Mouse (Mus musculus): ENCODE results near the gene Aldh18a1. TPM values are rescaled to one million over a fixed set of nuclear protein-coding genes. Genes with fewer than 3 reads are reported as not detected.
A peak's percentile ranks its signal among the peaks of the same experiment; 100 is the strongest.

Aldh18a1 gene
- polyA plus RNA-seq, 1 experiment from 2014 or later: 75.4 TPM

- Histone ChIP-seq H3K27ac (ENCODE audit: low read depth, low read length) (no peak overlapping the region), H3K4me3 (ENCODE audit: low read depth, low read length) (peak overlapping the region; percentile 76; the same call in 1 of the 2 replicates), H3K9ac (ENCODE audit: low read length) (no peak overlapping the region; the same call in 1 of the 2 replicates), H3K27me3 (ENCODE audit: control insufficient read depth, insufficient read depth, low read length) (no peaks in the 10 kb centered on the region), H3K4me2 (peak overlapping the region; percentile 87), H3K36me3 (ENCODE audit: control insufficient read depth, insufficient read depth, low read length) (no peaks in the 10 kb centered on the region), H3K4me1 (ENCODE audit: control insufficient read depth, insufficient read depth, low read length) (peaks cover 4% of the 10 kb centered on the region; the same call in 1 of the 2 replicates), H3K9me3 (ENCODE audit: control insufficient read depth, low read length) (no peaks in the 10 kb centered on the region)
- WGBS: 26% methylated on average over 5 of the region's 5 CpGs
- DNase-seq (ENCODE audit: low spot score, missing footprints) (peak; percentile 81), ATAC-seq (ENCODE audit: low FRiP score) (no peak)
Measured at GRCm38 (mm10) chr19:40511679-40512309, 76.5 kb downstream of the Aldh18a1 start.

GRCm38 (mm10) chr19:40511100-40511439, 77.2 kb downstream of the Aldh18a1 start:
- DNase-seq (ENCODE audit: low spot score, missing footprints) (peak; percentile 67), ATAC-seq (ENCODE audit: low FRiP score) (no peak)
- Histone ChIP-seq H3K4me1 (ENCODE audit: control insufficient read depth, insufficient read depth, low read length) (peaks cover 4% of the 10 kb centered on the region; the same call in 1 of the 2 replicates), H3K4me2 (no peak overlapping the region), H3K27me3 (ENCODE audit: control insufficient read depth, insufficient read depth, low read length) (no peaks in the 10 kb centered on the region), H3K4me3 (ENCODE audit: low read depth, low read length) (no peak overlapping the region), H3K9me3 (ENCODE audit: control insufficient read depth, low read length) (no peaks in the 10 kb centered on the region), H3K27ac (ENCODE audit: low read depth, low read length) (no peak overlapping the region), H3K36me3 (ENCODE audit: control insufficient read depth, insufficient read depth, low read length) (no peaks in the 10 kb centered on the region), H3K9ac (ENCODE audit: low read length) (no peak overlapping the region)
- WGBS: 83% methylated on average over 8 of the region's 8 CpGs

GRCm38 (mm10) chr19:40510387-40511099, 77.7 kb downstream of the Aldh18a1 start:
- H3K4me1 ChIP-seq (ENCODE audit: control insufficient read depth, insufficient read depth, low read length): peaks cover 4% of the 10 kb centered on the region; the same call in 1 of the 2 replicates
- no peak for ATAC-seq (ENCODE audit: low FRiP score)
- no peak overlapping the region for H3K27ac ChIP-seq (ENCODE audit: low read depth, low read length)
- peak; percentile 76 for DNase-seq (ENCODE audit: low spot score, missing footprints)
- H3K9ac ChIP-seq (ENCODE audit: low read length): no peak overlapping the region
- H3K4me3 ChIP-seq (ENCODE audit: low read depth, low read length): no peak overlapping the region
- H3K36me3 ChIP-seq (ENCODE audit: control insufficient read depth, insufficient read depth, low read length): no peaks in the 10 kb centered on the region
- WGBS: 81% methylated on average over 13 of the region's 13 CpGs
- no peak overlapping the region for H3K4me2 ChIP-seq
- no peaks in the 10 kb centered on the region for H3K9me3 ChIP-seq (ENCODE audit: control insufficient read depth, low read length)
- no peaks in the 10 kb centered on the region for H3K27me3 ChIP-seq (ENCODE audit: control insufficient read depth, insufficient read depth, low read length)

- WGBS: 86% methylated on average over 2 of the region's 2 CpGs
- Histone ChIP-seq H3K4me3 (ENCODE audit: low read depth, low read length) (no peak overlapping the region), H3K4me1 (ENCODE audit: control insufficient read depth, insufficient read depth, low read length) (peaks cover 4% of the 10 kb centered on the region; the same call in 1 of the 2 replicates), H3K27me3 (ENCODE audit: control insufficient read depth, insufficient read depth, low read length) (no peaks in the 10 kb centered on the region), H3K9ac (ENCODE audit: low read length) (no peak overlapping the region), H3K36me3 (ENCODE audit: control insufficient read depth, insufficient read depth, low read length) (no peaks in the 10 kb centered on the region), H3K27ac (ENCODE audit: low read depth, low read length) (no peak overlapping the region), H3K4me2 (no peak overlapping the region), H3K9me3 (ENCODE audit: control insufficient read depth, low read length) (no peaks in the 10 kb centered on the region)
- DNase-seq (ENCODE audit: low spot score, missing footprints) (peak; percentile 77), ATAC-seq (ENCODE audit: low FRiP score) (no peak)
Measured at GRCm38 (mm10) chr19:40509274-40509673, 79.0 kb downstream of the Aldh18a1 start.

GRCm38 (mm10) chr19:40508851-40509250, 79.4 kb downstream of the Aldh18a1 start:
- H3K27ac ChIP-seq (ENCODE audit: low read depth, low read length): no peak overlapping the region
- no peaks in the 10 kb centered on the region for H3K36me3 ChIP-seq (ENCODE audit: control insufficient read depth, insufficient read depth, low read length)

GRCm38 (mm10) chr19:40506965-40507364, 81.3 kb downstream of the Aldh18a1 start:
- H3K9ac ChIP-seq (ENCODE audit: low read length): no peak overlapping the region
- ATAC-seq (ENCODE audit: low FRiP score) (no peak), DNase-seq (ENCODE audit: low spot score, missing footprints) (peak; percentile 35)
- no peak overlapping the region for H3K27ac ChIP-seq (ENCODE audit: low read depth, low read length)
- no peak overlapping the region for H3K4me3 ChIP-seq (ENCODE audit: low read depth, low read length)
- H3K4me1 ChIP-seq (ENCODE audit: control insufficient read depth, insufficient read depth, low read length): peaks cover 2% of the 10 kb centered on the region; the same call in 1 of the 2 replicates
- 90% methylated on average over 3 of the region's 3 CpGs for WGBS
- H3K4me2 ChIP-seq: no peak overlapping the region
- H3K9me3 ChIP-seq (ENCODE audit: control insufficient read depth, low read length): no peaks in the 10 kb centered on the region
- H3K36me3 ChIP-seq (ENCODE audit: control insufficient read depth, insufficient read depth, low read length): no peaks in the 10 kb centered on the region
- H3K27me3 ChIP-seq (ENCODE audit: control insufficient read depth, insufficient read depth, low read length): no peaks in the 10 kb centered on the region

More at GRCm38 (mm10) chr19:40508851-40509250, 79.4 kb downstream of the Aldh18a1 start:
- H3K9me3 ChIP-seq (ENCODE audit: control insufficient read depth, low read length): no peaks in the 10 kb centered on the region
- ATAC-seq (ENCODE audit: low FRiP score) (no peak), DNase-seq (ENCODE audit: low spot score, missing footprints) (peak; percentile 82)
- H3K27me3 ChIP-seq (ENCODE audit: control insufficient read depth, insufficient read depth, low read length): no peaks in the 10 kb centered on the region
- peaks cover 4% of the 10 kb centered on the region; the same call in 1 of the 2 replicates for H3K4me1 ChIP-seq (ENCODE audit: control insufficient read depth, insufficient read depth, low read length)
- no peak overlapping the region for H3K4me3 ChIP-seq (ENCODE audit: low read depth, low read length)
- 65% methylated on average over 2 of the region's 2 CpGs for WGBS
- H3K9ac ChIP-seq (ENCODE audit: low read length): no peak overlapping the region
- H3K4me2 ChIP-seq: no peak overlapping the region

- no peaks in the 10 kb centered on the region for H3K36me3 ChIP-seq (ENCODE audit: control insufficient read depth, insufficient read depth, low read length)
- no peak overlapping the region for H3K4me2 ChIP-seq
- ATAC-seq (ENCODE audit: low FRiP score) (no peak), DNase-seq (ENCODE audit: low spot score, missing footprints) (peak; percentile 54)
- no peaks in the 10 kb centered on the region for H3K4me1 ChIP-seq (ENCODE audit: control insufficient read depth, insufficient read depth, low read length)
- H3K4me3 ChIP-seq (ENCODE audit: low read depth, low read length): no peak overlapping the region
- no peaks in the 10 kb centered on the region for H3K9me3 ChIP-seq (ENCODE audit: control insufficient read depth, low read length)
- H3K27me3 ChIP-seq (ENCODE audit: control insufficient read depth, insufficient read depth, low read length): no peaks in the 10 kb centered on the region
- WGBS: 90% methylated on average over 7 of the region's 7 CpGs
- no peak overlapping the region for H3K9ac ChIP-seq (ENCODE audit: low read length)
- no peak overlapping the region for H3K27ac ChIP-seq (ENCODE audit: low read depth, low read length)
Measured at GRCm38 (mm10) chr19:40504336-40504735, 83.9 kb downstream of the Aldh18a1 start.

Data from midbrain, embryonic 11.5 days (tissue).